Mouse (Mus musculus): ENCODE results near the gene Tbc1d22b.
"Not testable (repeated sequence)": the region's sequence is repeated elsewhere in the genome, so short reads cannot be mapped to it uniquely, and the experiment has no call there.

Gene Tbc1d22b

DNA sequence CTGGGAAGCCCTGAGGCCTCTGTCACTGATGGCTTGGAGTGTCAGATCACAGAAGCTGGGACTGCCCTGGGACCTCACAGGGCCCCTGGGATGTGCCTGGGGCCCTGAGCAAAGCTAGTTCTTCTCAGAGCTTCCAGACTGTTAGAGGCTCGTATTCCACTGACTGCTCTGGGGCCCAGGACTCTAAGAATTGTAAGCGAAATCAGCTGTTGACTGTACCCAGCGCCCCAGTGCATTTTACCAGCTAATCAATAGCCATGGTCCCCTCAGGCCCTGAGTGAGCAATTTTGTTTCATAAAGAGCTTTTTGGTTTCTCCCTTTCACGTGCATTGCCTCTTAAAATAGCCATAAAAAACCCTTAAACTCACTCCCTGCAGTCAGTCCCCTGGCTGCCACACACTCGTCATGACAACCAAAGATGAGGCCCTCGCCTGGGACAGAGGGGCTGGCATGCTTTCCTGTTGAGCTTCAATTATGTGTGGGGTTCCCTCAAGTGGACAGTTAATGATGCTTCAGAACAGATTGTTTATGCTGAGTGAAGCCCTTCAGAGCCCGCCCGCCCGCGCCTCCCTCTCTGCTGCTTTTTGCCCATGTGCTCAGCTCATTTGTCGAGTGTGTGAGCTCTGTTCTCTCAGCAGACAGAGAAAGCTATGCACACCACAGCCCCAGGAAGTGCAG lies 39.8 kb downstream of the Tbc1d22b start:
- DNase-seq (ENCODE audit: low read depth in 1 of 2, low spot score in 2 of 2): no peak

DNA sequence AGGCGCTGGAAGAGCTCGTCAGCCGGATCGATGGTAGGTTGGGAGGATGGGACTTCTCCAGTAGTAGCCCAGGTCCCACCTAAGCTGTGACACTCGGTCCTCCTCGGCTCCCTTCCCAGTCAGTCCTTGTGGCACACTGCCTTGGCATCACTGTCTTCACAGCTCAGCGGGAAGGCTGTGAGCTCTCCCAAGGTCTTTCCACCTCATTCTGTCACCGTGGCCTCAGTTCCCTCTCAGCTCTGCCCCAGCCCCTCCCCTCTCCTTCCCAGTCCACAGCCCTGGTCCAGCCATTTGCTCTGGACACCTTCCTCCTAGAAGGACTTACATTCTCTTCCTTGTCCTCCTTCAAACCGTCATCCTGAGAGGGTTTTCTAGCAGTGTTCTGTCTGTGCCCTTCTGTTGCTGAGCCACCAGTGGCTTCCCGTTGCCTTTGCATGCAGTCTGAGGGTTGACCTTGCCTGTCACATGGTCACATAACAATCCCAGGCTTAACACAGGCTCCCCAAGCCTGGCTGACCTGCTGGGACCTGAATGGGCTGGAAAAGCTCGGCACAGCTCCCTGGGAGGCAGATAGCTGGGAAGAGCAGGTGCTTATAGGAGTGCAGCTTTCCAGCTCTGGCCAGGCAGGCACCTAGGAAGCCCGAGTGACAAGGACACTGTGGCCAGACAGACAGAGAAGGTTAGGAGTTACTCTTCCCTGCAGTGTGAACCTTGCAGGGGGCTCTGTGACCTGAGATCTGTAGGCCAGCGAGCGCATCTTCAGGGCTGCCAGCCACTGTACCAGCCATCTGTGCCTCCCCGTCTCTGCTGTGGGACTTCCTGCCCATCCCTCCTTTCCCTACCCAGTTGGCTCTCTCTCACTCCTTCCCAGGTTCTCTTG lies 46.5 kb downstream of the Tbc1d22b start:
- no peak for DNase-seq (ENCODE audit: low read depth in 1 of 2, low spot score in 2 of 2)

DNA sequence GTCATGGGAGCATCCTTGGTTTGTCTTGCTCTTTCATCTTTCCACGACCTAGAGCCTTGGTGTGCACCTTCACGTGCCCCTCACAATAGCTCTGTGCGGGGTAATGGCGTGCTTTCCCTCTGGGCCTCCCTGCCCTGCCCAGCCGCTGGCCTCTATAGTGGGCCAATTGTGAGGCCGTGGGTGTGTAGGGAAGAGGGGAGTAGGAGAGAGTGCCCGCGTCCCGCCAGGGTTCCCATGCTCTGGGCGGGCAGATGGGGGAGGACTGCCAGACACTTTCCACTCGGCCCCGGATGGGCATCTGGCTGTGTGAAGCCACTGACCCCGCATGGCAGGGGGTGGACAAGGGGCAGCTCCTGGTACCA lies 47.2 kb downstream of the Tbc1d22b start:
- DNase-seq (ENCODE audit: low read depth in 1 of 2, low spot score in 2 of 2): no peak

- DNase-seq (ENCODE audit: low read depth in 1 of 2, low spot score in 2 of 2): no peak
These were observed 49.5 kb downstream of the Tbc1d22b start for GRCm38 (mm10) chr17:29599051-29599450.

GRCm38 (mm10) chr17:29599537-29599936 lies 50.0 kb downstream of the Tbc1d22b start:
- DNase-seq (ENCODE audit: low read depth in 1 of 2, low spot score in 2 of 2): no peak

GRCm38 (mm10) chr17:29601391-29601790 lies 51.8 kb downstream of the Tbc1d22b start:
- DNase-seq (ENCODE audit: low read depth in 1 of 2, low spot score in 2 of 2): peak; percentile 70 to 73

DNA sequence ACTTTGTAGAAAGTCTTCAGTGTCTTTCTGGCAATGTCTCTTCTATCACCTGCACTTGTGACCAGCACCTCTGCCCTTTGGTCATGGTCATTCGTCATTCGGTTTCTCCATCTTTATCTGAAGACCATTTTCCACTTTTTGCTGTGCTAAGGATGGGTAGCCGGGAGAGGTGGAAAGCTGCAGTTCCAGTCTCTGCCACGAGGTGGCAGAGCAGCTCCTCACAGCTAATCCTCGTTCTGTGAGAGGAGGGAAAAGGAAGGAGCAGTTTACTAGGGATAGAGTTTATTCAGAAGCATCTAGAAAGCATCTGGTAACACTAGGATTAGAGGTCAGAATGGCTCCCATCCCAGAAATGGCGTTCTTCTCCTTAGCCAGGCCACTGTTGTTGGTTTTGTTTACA lies 53.7 kb downstream of the Tbc1d22b start:
- peak; percentile 39 to 48 for DNase-seq (ENCODE audit: low read depth in 1 of 2, low spot score in 2 of 2)

DNA sequence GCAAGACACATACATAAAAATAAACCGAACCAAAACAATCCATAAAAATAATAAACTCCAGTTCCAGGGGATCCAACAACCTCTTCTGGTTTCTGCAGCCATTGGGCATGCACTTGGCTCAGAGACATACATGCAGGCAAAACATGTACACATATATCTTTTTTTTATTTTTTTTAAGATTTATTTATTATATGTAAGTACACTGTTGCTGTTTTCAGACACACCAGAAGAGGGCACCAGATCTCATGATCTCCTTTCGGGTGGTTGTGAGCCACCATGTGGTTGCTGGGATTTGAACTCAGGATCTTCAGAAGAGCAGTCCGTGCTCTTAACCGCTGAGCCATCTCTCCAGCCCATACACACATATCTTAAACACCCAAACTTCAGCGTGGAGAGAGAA lies 63.9 kb downstream of the Tbc1d22b start:
- not testable (repeated sequence) for DNase-seq (ENCODE audit: low read depth in 1 of 2, low spot score in 2 of 2)

DNA sequence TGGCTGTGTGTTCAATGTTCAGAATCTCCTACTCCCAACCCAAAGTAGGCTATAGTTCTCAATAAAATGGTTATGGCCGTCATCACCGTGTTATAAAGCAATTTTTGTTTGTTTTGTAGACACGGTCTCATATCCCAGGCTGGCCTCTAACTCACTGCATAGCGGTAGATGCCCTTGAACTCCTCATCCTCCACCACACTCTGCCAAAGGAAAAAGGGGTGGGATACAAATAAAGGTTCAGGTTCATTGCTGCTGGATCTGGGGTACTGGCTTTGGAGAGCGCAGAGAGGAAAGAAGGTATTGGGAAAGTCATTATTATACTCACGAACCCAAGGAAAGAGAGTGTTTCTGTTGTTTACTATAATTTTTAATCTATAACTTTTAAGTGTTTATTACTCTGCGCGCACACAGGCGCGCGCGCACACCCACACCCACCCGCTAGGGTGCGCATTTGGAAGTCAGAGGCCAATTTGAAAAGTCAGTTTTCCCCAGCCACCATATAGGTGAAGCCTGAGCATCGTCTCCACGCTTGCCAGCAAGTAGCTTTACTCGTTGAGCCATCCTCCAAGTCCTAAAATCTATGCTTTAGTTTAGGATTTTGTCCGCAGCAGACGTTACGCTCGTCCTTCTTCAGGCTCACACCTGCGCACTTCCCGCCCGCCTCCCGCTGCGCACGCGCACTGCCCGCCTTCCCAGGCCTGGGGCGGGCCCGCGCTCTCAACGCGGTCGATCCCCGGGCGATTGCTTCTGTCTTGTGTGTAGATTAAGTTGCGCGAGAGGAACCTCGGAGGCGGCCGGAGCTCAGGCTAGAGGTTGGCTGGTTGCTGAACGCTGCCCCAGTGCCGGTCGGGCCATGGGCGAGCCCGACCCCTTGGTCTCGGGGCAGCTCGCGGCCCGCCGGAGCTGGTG lies 64.8 kb downstream of the Tbc1d22b start, which contains the start of the genes Rnf8 and Gm28043:
Gene Rnf8, plus strand, starts transcription at position 676 of the 909 bp plus-strand sequence.
Gene Gm28043, plus strand, starts transcription at position 762 of the 909 bp plus-strand sequence.
- peak; percentile 78 to 88 for DNase-seq (ENCODE audit: low read depth in 1 of 2, low spot score in 2 of 2)

- DNase-seq (ENCODE audit: low read depth in 1 of 2, low spot score in 2 of 2): no peak
These were observed 65.5 kb downstream of the Tbc1d22b start for GRCm38 (mm10) chr17:29615024-29615551.

GRCm38 (mm10) chr17:29615616-29616015 lies 66.0 kb downstream of the Tbc1d22b start:
- no peak for DNase-seq (ENCODE audit: low read depth in 1 of 2, low spot score in 2 of 2)

- no peak for DNase-seq (ENCODE audit: low read depth in 1 of 2, low spot score in 2 of 2)
These were observed 69.6 kb downstream of the Tbc1d22b start for GRCm38 (mm10) chr17:29619231-29619630.

DNA sequence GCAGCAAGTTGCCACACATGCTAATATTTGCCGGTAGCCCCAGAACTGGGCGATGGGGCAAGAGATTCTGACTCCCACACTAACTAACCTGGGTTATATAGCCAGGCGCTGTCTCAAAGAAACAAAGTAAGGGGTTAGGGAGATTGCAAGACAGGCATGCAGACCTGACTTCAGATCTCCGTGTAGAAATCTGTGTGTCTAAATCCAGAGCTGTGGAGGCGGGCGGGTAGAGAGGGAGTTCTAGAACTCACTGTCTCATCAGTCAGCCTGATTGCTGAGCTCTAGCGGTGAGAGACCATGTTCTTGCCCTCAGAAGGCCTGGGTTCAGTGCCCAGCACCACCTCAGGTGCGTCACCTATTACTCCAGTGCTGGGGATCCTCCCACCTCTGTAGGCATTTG lies 73.9 kb downstream of the Tbc1d22b start:
- DNase-seq (ENCODE audit: low read depth in 1 of 2, low spot score in 2 of 2): no peak

- DNase-seq (ENCODE audit: low read depth in 1 of 2, low spot score in 2 of 2): no peak
These were observed 77.7 kb downstream of the Tbc1d22b start for GRCm38 (mm10) chr17:29627285-29627684.

DNA sequence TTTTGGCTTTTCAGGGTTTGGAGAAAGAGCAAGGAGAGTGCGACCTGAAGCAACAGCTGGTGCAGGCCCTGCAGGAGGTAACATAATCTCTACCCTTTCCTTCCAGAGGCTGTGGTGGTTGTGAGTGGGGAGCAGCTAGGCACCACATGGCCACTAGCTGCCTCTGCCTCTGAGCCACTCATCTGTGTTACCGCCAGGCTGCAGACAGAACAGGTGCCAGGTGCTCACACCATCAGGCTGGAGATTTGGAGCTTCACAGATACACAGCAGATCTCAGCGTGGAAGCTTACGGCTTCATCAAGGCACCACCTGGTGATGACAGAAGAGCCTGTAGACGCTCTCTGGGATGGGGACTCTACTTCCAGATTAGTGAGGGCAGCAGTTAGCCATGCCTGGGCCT lies 79.4 kb downstream of the Tbc1d22b start:
- no peak for DNase-seq (ENCODE audit: low read depth in 1 of 2, low spot score in 2 of 2)

- DNase-seq (ENCODE audit: low read depth in 1 of 2, low spot score in 2 of 2): no peak
These were observed 80.0 kb downstream of the Tbc1d22b start for GRCm38 (mm10) chr17:29629620-29630019.

DNA sequence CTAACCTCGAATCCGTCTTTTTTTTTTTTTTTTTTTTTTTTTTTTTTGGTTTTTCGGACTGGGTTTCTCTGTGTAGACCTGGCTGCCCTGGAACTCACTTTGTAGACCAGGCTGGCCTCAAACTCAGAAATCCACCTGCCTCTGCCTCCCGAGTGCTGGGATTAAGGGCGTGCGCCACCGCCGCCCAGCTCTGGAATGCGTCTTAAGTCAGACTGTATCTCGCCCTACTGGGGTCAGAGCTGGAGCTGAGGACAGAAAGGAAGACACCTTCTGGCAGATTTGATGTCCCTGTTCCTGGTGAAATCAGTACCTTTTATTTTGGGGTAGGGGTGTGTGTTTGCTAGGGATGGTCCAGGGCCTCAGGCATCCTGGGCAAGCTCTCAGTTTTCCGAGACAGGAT lies 82.7 kb downstream of the Tbc1d22b start:
- DNase-seq (ENCODE audit: low read depth in 1 of 2, low spot score in 2 of 2): no peak

- DNase-seq (ENCODE audit: low read depth in 1 of 2, low spot score in 2 of 2): no peak
These were observed 85.9 kb downstream of the Tbc1d22b start for GRCm38 (mm10) chr17:29635492-29635891.

GRCm38 (mm10) chr17:29636118-29636517 lies 86.5 kb downstream of the Tbc1d22b start:
- DNase-seq (ENCODE audit: low read depth in 1 of 2, low spot score in 2 of 2): no peak

DNA sequence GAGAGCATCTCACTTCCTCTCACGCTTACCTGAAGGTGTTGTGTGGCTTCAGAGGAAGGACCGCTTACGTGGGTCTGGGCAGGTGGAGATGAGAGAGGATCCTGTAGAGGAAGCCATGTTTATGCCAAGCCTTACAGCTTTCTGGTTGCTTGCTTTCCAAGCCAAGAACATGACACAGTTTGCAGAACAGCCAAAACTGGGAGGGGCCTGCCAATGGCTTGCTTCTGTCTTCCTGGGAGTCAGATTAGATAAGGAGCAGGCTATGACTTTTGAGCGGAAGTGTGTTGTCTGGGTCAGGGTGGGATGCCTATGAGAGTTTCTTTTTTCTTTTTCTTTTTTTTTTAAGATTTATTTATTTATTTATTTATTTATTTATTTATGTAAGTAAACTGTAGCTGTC lies 87.8 kb downstream of the Tbc1d22b start:
- no peak for DNase-seq (ENCODE audit: low read depth in 1 of 2, low spot score in 2 of 2)

DNA sequence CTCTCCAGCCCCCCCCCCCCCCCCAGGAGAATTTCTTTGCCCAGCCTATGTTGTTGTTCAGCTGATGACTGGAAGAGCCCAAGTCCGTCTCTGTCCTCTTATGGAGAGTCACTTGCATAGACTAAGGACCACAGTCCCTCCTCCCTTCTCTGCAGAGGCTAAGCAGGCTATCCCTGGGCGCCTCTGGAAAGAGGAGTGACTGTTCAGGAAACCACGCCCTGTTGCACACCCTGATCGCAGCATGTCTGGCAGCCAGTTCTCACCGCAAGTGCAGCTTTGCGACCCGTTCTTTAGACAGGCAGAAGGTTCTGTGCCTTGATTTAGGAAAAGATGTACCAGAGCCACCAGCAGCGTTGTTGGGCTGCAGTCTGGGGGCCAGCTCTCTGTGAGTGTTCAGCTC lies 88.3 kb downstream of the Tbc1d22b start:
- peak in 1 of 2 experiments; percentile 26 for DNase-seq (ENCODE audit: low read depth in 1 of 2, low spot score in 2 of 2)
